Mouse (Mus musculus) liver, embryonic 14.5 days (tissue): Measurements from ENCODE around the gene Sh3yl1.
A peak's percentile ranks its signal among the peaks of the same experiment; 100 is the strongest.

Source experiments
- CTCF ChIP-seq: IDR thresholded peaks from 2 replicates; pipeline ENCODE4 v1.5.1; 2016; ENCODE audit warnings: antibody characterized with exemption, low read depth, control low read depth
- EP300 ChIP-seq: IDR thresholded peaks from 2 replicates; pipeline ENCODE4 v1.6.1; 2016; ENCODE audit warnings: antibody characterized with exemption, low read depth

GRCm38 (mm10) chr12:30928182-30928581, 16.7 kb downstream of the Sh3yl1 start:
- TF ChIP-seq EP300 (peak; percentile 27; the same call in 1 of the 2 replicates), CTCF (no peak)
